Mouse (Mus musculus): ENCODE results near the gene Fgfr2.

- TF ChIP-seq CTCF (IDR thresholded peaks at IDR 0.05; ENCODE audit: insufficient read depth, low read length) (no peak), POLR2A (IDR thresholded peaks at IDR 0.05; ENCODE audit: borderline replicate concordance, extremely low read depth, low read depth, low read length) (no peak)
Measured at GRCm38 (mm10) chr7:130319799-130320556, 2803.2 kb downstream of the Fgfr2 start.
